Mouse (Mus musculus) ovary, adult 18-20 months (tissue): ENCODE results near the gene Sat1.

Experiments
- DNase-seq: peaks from one replicate; pipeline ENCODE4 v3.0.0; 2022; ENCODE audit warnings: low spot score, mixed read lengths

Gene Sat1

GRCm38 (mm10) chrX:155166313-155166712, 49.9 kb downstream of the Sat1 start:
- DNase-seq: no peak

- no peak for DNase-seq
These were observed 52.7 kb downstream of the Sat1 start for GRCm38 (mm10) chrX:155163553-155163952.
